Mouse (Mus musculus) mesoderm, embryonic 11.5 days (tissue): Measurements from ENCODE around the gene Ddx1.
"Not testable (repeated sequence)": the region's sequence is repeated elsewhere in the genome, so short reads cannot be mapped to it uniquely, and the experiment has no call there.

Source experiments
- DNase-seq: peaks from one replicate; pipeline ENCODE4 v3.0.0-alpha.2; 2012; ENCODE audit warnings: low read depth, low spot score

The Ddx1 gene

GRCm38 (mm10) chr12:13205733-13206132 is 43.3 kb downstream of the Ddx1 start:
- no peak for DNase-seq

- DNase-seq, result no peak
Measured at GRCm38 (mm10) chr12:13202322-13202721, 46.7 kb downstream of the Ddx1 start.

GRCm38 (mm10) chr12:13200576-13200975 is 48.4 kb downstream of the Ddx1 start:
- DNase-seq, result no peak

GRCm38 (mm10) chr12:13199338-13200301 is 49.4 kb downstream of the Ddx1 start:
- DNase-seq, result no peak

GRCm38 (mm10) chr12:13198157-13198556 is 50.9 kb downstream of the Ddx1 start:
- no peak for DNase-seq

- DNase-seq, result no peak
Measured at GRCm38 (mm10) chr12:13196146-13196545, 52.9 kb downstream of the Ddx1 start.

GRCm38 (mm10) chr12:13195506-13195905 is 53.5 kb downstream of the Ddx1 start:
- DNase-seq, result peak; percentile 39

GRCm38 (mm10) chr12:13188059-13188700 is 60.8 kb downstream of the Ddx1 start:
- DNase-seq, result peak; percentile 65

- DNase-seq, result no peak
Measured at GRCm38 (mm10) chr12:13186209-13186608, 62.8 kb downstream of the Ddx1 start.

- DNase-seq, result peak; percentile 65
Measured at GRCm38 (mm10) chr12:13184873-13185361, 64.1 kb downstream of the Ddx1 start.

GRCm38 (mm10) chr12:13184136-13184535 is 64.9 kb downstream of the Ddx1 start:
- DNase-seq, result not testable (repeated sequence)

- DNase-seq, result no peak
Measured at GRCm38 (mm10) chr12:13182220-13182619, 66.8 kb downstream of the Ddx1 start.

GRCm38 (mm10) chr12:13181721-13182120 is 67.3 kb downstream of the Ddx1 start:
- DNase-seq, result no peak

GRCm38 (mm10) chr12:13180715-13181335 is 68.2 kb downstream of the Ddx1 start:
- peak; percentile 38 for DNase-seq

GRCm38 (mm10) chr12:13180332-13180714 is 68.7 kb downstream of the Ddx1 start:
- no peak for DNase-seq

- DNase-seq, result no peak
Measured at GRCm38 (mm10) chr12:13177606-13178005, 71.4 kb downstream of the Ddx1 start.

GRCm38 (mm10) chr12:13176927-13177326 is 72.1 kb downstream of the Ddx1 start:
- DNase-seq, result peak; percentile 37

- DNase-seq, result peak; percentile 66
Measured at GRCm38 (mm10) chr12:13176136-13176535, 72.9 kb downstream of the Ddx1 start.

- DNase-seq, result no peak
Measured at GRCm38 (mm10) chr12:13174022-13174421, 75.0 kb downstream of the Ddx1 start.

GRCm38 (mm10) chr12:13168073-13168472 is 80.9 kb downstream of the Ddx1 start:
- no peak for DNase-seq

- DNase-seq, result no peak
Measured at GRCm38 (mm10) chr12:13167116-13167515, 81.9 kb downstream of the Ddx1 start.
